Mouse (Mus musculus): ENCODE measurements around the gene Mcidas.

The Mcidas gene

GRCm38 (mm10) chr13:112985605-112986450, 7.8 kb upstream of the Mcidas start:
- H3K36me3 ChIP-seq (ENCODE audit: insufficient read depth, low read length): no peaks in the 10 kb centered on the region
- H3K4me3 ChIP-seq (replicated peaks; ENCODE audit: low read length): peak overlapping the region; percentile 86
- H3K9me3 ChIP-seq (ENCODE audit: low read length): no peaks in the 10 kb centered on the region

GRCm38 (mm10) chr13:112986451-112986950, 7.1 kb upstream of the Mcidas start:
- peak overlapping the region; percentile 86 for H3K4me3 ChIP-seq (replicated peaks; ENCODE audit: low read length)
- TF ChIP-seq POU5F1 (IDR thresholded peaks at IDR 0.05; ENCODE audit: borderline replicate concordance, low read length) (no peak), CTCF (conservative IDR thresholded peaks at IDR 0.05; ENCODE audit: low read length) (no peak), NANOG (IDR thresholded peaks at IDR 0.05; ENCODE audit: borderline replicate concordance, low read length) (no peak)
- peaks cover 71% of the 10 kb centered on the region for H3K4me1 ChIP-seq (replicated peaks; ENCODE audit: low read depth, low read length)
- H3K27me3 ChIP-seq (ENCODE audit: insufficient read depth, low read length): peaks cover 54% of the 10 kb centered on the region
- H3K9me3 ChIP-seq (ENCODE audit: low read length): no peaks in the 10 kb centered on the region
- H3K36me3 ChIP-seq (ENCODE audit: insufficient read depth, low read length): no peaks in the 10 kb centered on the region

More at GRCm38 (mm10) chr13:112985605-112986450, 7.8 kb upstream of the Mcidas start:
- peaks cover 49% of the 10 kb centered on the region for H3K27me3 ChIP-seq (ENCODE audit: insufficient read depth, low read length)
- H3K4me1 ChIP-seq (replicated peaks; ENCODE audit: low read depth, low read length): peaks cover 71% of the 10 kb centered on the region
- TF ChIP-seq NANOG (IDR thresholded peaks at IDR 0.05; ENCODE audit: borderline replicate concordance, low read length): peak; percentile 53; the same call in 1 of the 2 replicates
- no peak for TF ChIP-seq CTCF (conservative IDR thresholded peaks at IDR 0.05; ENCODE audit: low read length)
- no peak for TF ChIP-seq POU5F1 (IDR thresholded peaks at IDR 0.05; ENCODE audit: borderline replicate concordance, low read length)

- no peaks in the 10 kb centered on the region for H3K36me3 ChIP-seq (ENCODE audit: insufficient read depth, low read length)
These were observed 6.1 kb upstream of the Mcidas start, which contains the start of gene Ccno for GRCm38 (mm10) chr13:112987532-112987943. Ccno (plus strand) TSS chr13:112987802.

GRCm38 (mm10) chr13:112987991-112988390, 5.7 kb upstream of the Mcidas start:
- Histone ChIP-seq H3K4me1 (replicated peaks; ENCODE audit: low read depth, low read length) (peaks cover 63% of the 10 kb centered on the region), H3K36me3 (ENCODE audit: insufficient read depth, low read length) (no peaks in the 10 kb centered on the region), H3K27me3 (ENCODE audit: insufficient read depth, low read length) (peaks cover 61% of the 10 kb centered on the region), H3K4me3 (replicated peaks; ENCODE audit: low read length) (peak overlapping the region; percentile 86), H3K9me3 (ENCODE audit: low read length) (no peaks in the 10 kb centered on the region)
- TF ChIP-seq CTCF (conservative IDR thresholded peaks at IDR 0.05; ENCODE audit: low read length) (no peak), POU5F1 (IDR thresholded peaks at IDR 0.05; ENCODE audit: borderline replicate concordance, low read length) (no peak), NANOG (IDR thresholded peaks at IDR 0.05; ENCODE audit: borderline replicate concordance, low read length) (no peak)

More at GRCm38 (mm10) chr13:112987532-112987943, 6.1 kb upstream of the Mcidas start, which contains the start of gene Ccno:
- peaks cover 57% of the 10 kb centered on the region for H3K27me3 ChIP-seq (ENCODE audit: insufficient read depth, low read length)
- H3K4me1 ChIP-seq (replicated peaks; ENCODE audit: low read depth, low read length): peaks cover 67% of the 10 kb centered on the region
- TF ChIP-seq POU5F1 (IDR thresholded peaks at IDR 0.05; ENCODE audit: borderline replicate concordance, low read length): no peak
- TF ChIP-seq CTCF (conservative IDR thresholded peaks at IDR 0.05; ENCODE audit: low read length): no peak
- no peak for TF ChIP-seq NANOG (IDR thresholded peaks at IDR 0.05; ENCODE audit: borderline replicate concordance, low read length)
- H3K4me3 ChIP-seq (replicated peaks; ENCODE audit: low read length): peak within 1 kb of the TSS; percentile 86
- H3K9me3 ChIP-seq (ENCODE audit: low read length): no peaks in the 10 kb centered on the region

GRCm38 (mm10) chr13:112988866-112989265, 4.8 kb upstream of the Mcidas start:
- no peaks in the 10 kb centered on the region for H3K9me3 ChIP-seq (ENCODE audit: low read length)
- TF ChIP-seq CTCF (conservative IDR thresholded peaks at IDR 0.05; ENCODE audit: low read length) (no peak), NANOG (IDR thresholded peaks at IDR 0.05; ENCODE audit: borderline replicate concordance, low read length) (no peak), POU5F1 (IDR thresholded peaks at IDR 0.05; ENCODE audit: borderline replicate concordance, low read length) (no peak; the same call in 1 of the 2 replicates)
- H3K4me3 ChIP-seq (replicated peaks; ENCODE audit: low read length): peak overlapping the region; percentile 86
- peaks cover 61% of the 10 kb centered on the region for H3K4me1 ChIP-seq (replicated peaks; ENCODE audit: low read depth, low read length)
- H3K36me3 ChIP-seq (ENCODE audit: insufficient read depth, low read length): no peaks in the 10 kb centered on the region
- H3K27me3 ChIP-seq (ENCODE audit: insufficient read depth, low read length): peaks cover 70% of the 10 kb centered on the region

- no peaks in the 10 kb centered on the region for H3K36me3 ChIP-seq (ENCODE audit: insufficient read depth, low read length)
- no peaks in the 10 kb centered on the region for H3K9me3 ChIP-seq (ENCODE audit: low read length)
- H3K4me3 ChIP-seq (replicated peaks; ENCODE audit: low read length): peak overlapping the region; percentile 86
- H3K4me1 ChIP-seq (replicated peaks; ENCODE audit: low read depth, low read length): peaks cover 60% of the 10 kb centered on the region
- TF ChIP-seq CTCF (conservative IDR thresholded peaks at IDR 0.05; ENCODE audit: low read length) (no peak), NANOG (IDR thresholded peaks at IDR 0.05; ENCODE audit: borderline replicate concordance, low read length) (no peak), POU5F1 (IDR thresholded peaks at IDR 0.05; ENCODE audit: borderline replicate concordance, low read length) (no peak)
- peaks cover 77% of the 10 kb centered on the region for H3K27me3 ChIP-seq (ENCODE audit: insufficient read depth, low read length)
These were observed 4.1 kb upstream of the Mcidas start for GRCm38 (mm10) chr13:112989541-112989940.

- Histone ChIP-seq H3K4me3 (replicated peaks; ENCODE audit: low read length) (no peak overlapping the region), H3K9me3 (ENCODE audit: low read length) (no peaks in the 10 kb centered on the region), H3K4me1 (replicated peaks; ENCODE audit: low read depth, low read length) (peaks cover 58% of the 10 kb centered on the region), H3K36me3 (ENCODE audit: insufficient read depth, low read length) (no peaks in the 10 kb centered on the region), H3K27me3 (ENCODE audit: insufficient read depth, low read length) (peaks cover 85% of the 10 kb centered on the region)
- TF ChIP-seq CTCF (conservative IDR thresholded peaks at IDR 0.05; ENCODE audit: low read length) (no peak), POU5F1 (IDR thresholded peaks at IDR 0.05; ENCODE audit: borderline replicate concordance, low read length) (no peak), NANOG (IDR thresholded peaks at IDR 0.05; ENCODE audit: borderline replicate concordance, low read length) (no peak)
These were observed 3.3 kb upstream of the Mcidas start for GRCm38 (mm10) chr13:112990346-112990745.

- H3K9me3 ChIP-seq (ENCODE audit: low read length): no peaks in the 10 kb centered on the region
- TF ChIP-seq CTCF (conservative IDR thresholded peaks at IDR 0.05; ENCODE audit: low read length) (peak; percentile 69), POU5F1 (IDR thresholded peaks at IDR 0.05; ENCODE audit: borderline replicate concordance, low read length) (no peak)
- peaks cover 94% of the 10 kb centered on the region for H3K27me3 ChIP-seq (ENCODE audit: insufficient read depth, low read length)
- H3K4me1 ChIP-seq (replicated peaks; ENCODE audit: low read depth, low read length): peaks cover 35% of the 10 kb centered on the region
- H3K4me3 ChIP-seq (replicated peaks; ENCODE audit: low read length): peak overlapping the region; percentile 84
- H3K36me3 ChIP-seq (ENCODE audit: insufficient read depth, low read length): no peaks in the 10 kb centered on the region
These were observed 546 bp downstream of the Mcidas start for GRCm38 (mm10) chr13:112994191-112994590.
